Mouse (Mus musculus): ENCODE results near the gene Ptpdc1.

Gene Ptpdc1

DNA sequence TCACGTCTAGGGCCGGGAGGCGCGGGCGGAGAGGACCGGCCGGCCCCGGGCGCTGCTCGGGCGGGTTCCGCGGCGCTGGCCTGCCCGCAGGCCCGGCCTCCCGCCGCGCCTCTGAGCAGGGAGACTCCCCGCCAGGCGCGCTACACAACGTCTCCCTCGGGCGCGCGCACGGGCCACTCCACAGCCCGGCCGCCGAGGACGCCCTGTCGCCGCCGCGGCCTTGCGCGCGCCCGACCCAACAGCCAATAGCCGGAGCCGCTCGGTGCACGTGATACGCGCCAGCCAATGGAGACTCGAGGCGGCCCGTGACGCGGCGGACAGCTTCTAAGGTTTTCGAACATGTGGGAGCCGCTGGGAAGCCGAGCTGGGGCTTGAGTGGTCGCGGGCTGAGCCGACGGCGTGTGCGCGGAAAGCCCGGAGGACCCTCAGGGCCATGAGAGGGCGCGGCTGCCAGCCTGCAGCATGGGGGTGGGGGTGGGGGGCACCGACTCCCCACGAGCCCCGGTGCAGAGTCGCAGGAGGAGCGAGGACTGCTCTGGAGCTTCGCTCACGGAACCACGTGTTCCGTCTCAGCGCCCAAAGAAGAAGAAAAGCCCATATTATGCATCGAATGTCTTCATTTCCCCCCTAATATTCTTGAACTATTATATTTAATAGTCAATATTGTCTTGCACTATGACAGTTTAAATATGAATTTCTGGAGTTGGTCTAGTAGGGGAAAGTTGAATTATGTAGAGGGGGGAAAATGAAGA is at the start of gene Ptpdc1:
Ptpdc1 (minus strand) TSS at position 232 of the 752 bp plus-strand sequence.
- DNase-seq = peak; percentile 95

DNA sequence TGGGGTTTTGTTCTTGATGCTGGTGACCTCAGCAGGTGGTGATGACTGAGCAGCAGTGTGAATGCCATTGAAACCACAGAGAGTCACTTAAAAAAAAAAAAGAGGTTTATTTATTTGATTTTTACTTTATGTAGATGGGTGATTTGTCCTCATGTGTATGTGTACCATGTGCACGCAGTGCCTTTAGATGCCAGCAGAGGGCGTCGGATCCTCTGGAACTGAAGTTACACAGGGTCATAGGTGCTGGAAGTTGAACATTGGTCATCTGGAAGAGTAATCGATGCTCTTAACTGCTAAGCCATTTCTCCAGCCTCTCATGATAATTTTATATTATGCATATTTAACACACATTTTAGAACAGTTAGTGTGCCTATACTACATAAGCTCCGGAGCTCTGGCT is 49.1 kb upstream of the Ptpdc1 start:
- no peak for DNase-seq

- DNase-seq = no peak
Observed at GRCm38 (mm10) chr13:48672312-48672840, 46.9 kb upstream of the Ptpdc1 start.

DNA sequence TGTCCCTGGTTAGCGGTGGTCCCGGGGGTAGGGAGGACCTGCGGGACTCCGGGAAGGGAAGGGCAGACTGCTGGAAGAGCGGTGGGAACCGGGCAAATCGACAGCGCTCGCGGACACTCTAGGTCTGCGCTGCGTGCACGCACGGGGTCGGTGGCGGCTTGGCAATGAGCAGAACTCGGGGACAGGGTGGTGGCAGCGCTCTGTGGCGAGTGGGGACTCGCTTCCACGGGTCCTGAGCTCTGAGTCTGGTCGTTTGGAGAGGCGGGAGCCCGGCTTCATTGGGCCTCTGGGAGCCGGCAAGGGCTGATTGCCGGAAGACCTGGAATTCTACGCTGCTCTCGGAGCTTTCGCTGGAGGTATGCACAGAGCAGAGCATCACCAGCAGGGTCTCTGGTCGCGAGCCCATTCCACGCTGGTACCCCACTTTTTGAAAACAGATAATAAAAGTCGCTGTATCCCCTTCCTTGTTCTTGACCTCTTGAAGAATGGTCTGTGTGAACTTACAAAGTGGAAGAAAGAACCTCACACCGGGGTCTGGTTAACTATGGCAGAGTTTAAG is 43.6 kb upstream of the Ptpdc1 start:
- DNase-seq = no peak

- DNase-seq = no peak
Observed at GRCm38 (mm10) chr13:48668091-48668975, 42.9 kb upstream of the Ptpdc1 start.

GRCm38 (mm10) chr13:48667461-48667860 is 42.0 kb upstream of the Ptpdc1 start:
- DNase-seq = no peak

GRCm38 (mm10) chr13:48665656-48666597 is 40.5 kb upstream of the Ptpdc1 start:
- no peak for DNase-seq

GRCm38 (mm10) chr13:48664916-48665655 is 39.6 kb upstream of the Ptpdc1 start:
- DNase-seq = no peak

- DNase-seq = no peak
Observed at GRCm38 (mm10) chr13:48663988-48664339, 38.5 kb upstream of the Ptpdc1 start.

- DNase-seq = no peak
Observed at GRCm38 (mm10) chr13:48663211-48663987, 37.9 kb upstream of the Ptpdc1 start.

- no peak for DNase-seq
Observed at GRCm38 (mm10) chr13:48662431-48663143, 37.1 kb upstream of the Ptpdc1 start, which contains the start of gene Barx1. TSS of gene Barx1 (plus strand) at chr13:48662998.

DNA sequence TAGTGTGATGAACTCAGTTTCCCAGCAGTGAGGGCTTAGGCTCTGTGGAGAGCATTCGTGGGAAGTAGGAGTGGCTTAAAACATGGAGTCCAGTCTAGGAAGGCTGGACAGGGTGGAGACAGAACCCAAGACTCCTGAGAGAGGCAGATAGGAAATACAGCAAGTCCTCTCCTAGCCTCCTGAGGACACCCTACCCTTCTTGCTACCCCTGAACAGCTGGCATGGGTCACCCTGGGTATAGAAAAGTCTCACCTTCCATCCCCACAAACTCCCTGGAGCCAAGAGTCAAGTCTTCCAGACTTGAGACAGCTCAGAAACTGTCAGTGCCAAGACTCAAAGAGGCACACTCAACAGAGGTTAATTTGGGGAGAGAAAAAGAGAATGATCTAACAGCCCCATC is 36.1 kb upstream of the Ptpdc1 start:
- no peak for DNase-seq

GRCm38 (mm10) chr13:48660741-48661140 is 35.3 kb upstream of the Ptpdc1 start:
- no peak for DNase-seq

- no peak for DNase-seq
Observed at GRCm38 (mm10) chr13:48660221-48660734, 34.8 kb upstream of the Ptpdc1 start.

GRCm38 (mm10) chr13:48659254-48660220 is 34.1 kb upstream of the Ptpdc1 start:
- no peak for DNase-seq

DNA sequence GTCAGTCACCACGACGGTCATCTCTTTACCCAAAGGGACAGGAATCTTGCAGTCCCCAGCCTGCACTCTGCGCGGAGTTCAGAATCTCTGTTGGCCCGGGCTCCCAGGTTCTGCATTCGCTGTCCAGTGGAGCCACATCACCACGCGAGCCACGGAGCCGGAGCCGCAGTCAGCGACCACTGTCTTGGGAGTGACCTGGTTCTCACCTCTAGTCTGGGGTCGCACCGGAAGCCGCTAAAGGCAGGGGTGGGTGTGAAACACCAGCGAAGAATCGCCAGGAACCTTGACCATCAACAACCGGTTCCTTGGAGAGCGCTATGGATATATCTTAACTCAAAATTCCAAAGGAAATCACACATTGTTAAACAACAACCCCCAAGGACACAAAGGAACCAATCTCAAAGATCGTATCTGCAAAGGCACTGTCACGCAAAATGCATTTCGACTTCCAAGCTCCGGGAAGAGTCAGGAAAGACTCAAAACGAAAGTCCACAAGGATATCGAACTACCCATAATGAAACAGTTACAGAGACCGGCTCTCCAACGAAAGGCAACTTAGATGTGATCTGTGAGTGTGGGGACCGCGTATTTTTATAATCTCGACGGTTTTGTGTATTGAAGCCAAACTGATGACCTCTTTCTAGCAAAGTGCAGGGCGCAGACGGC is 33.3 kb upstream of the Ptpdc1 start:
- no peak for DNase-seq

DNA sequence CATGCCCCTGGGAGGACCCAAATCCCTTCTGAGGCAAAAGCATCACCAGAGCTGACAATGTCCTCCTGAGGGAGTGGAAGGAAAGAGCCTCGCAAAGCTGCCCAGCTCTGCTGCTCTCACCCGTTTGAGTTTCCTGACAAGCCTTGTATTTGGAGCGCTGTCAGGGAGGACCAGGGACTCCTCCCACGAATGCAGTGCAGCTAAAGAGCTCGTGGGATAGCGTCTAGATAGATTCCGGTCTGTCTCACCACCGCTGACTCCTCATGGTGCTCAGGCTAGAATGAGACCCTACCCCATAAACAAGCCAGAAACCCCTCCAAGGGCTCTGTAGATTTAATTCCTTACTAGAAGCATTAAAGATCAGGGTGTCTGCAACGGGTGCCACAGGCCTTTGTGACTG is 32.3 kb upstream of the Ptpdc1 start:
- DNase-seq = no peak

DNA sequence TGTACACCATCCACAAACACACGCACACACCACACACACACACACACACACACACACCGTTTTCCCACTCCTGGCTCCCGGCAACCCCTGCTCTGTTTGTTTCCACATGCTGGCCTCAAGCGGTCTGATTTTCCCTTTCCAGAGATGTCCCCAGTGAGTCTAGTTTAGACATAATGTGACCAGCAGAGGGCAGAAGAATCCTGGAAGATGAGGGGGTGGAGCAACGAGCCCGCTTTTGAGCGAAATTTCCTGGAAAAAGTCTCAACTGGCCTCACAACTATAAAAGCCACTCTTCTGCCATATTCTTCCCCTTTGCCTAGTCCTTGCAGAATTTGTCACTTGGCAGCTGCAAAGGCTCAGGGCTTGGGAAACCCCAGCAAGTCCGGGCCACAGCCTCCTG is 30.2 kb upstream of the Ptpdc1 start:
- peak; percentile 77 for DNase-seq

Data from cerebellum, adult 9-10 months (tissue).